Mouse (Mus musculus) hindbrain, embryonic 11.5 days (tissue): ENCODE data around the gene Nup98. TPM values are rescaled to one million over a fixed set of nuclear protein-coding genes. Genes with fewer than 3 reads are reported as not detected.

Source experiments
- ATAC-seq: fragments of 200-750 bp; cut with Nextera tagmentation; 2 replicates; pipeline ENCODE4 v1.8.0; 2017; ENCODE audit warnings: mild to moderate bottlenecking, moderate TSS enrichment, moderate library complexity; ENCODE audit not compliant: low FRiP score
- DNase-seq: peaks from one replicate; pipeline ENCODE4 v3.0.0-alpha.2; 2015; ENCODE audit warnings: low spot score
- H3K27ac ChIP-seq: fragments of 300-500 bp; sonication (generic); 2 replicates; pipeline ENCODE4 v1.5.1; 2014; ENCODE audit warnings: mild to moderate bottlenecking, low read depth, low read length
- H3K27me3 ChIP-seq: fragments of 300-500 bp; sonication (generic); 2 replicates; pipeline ENCODE4 v1.6.1; 2014; ENCODE audit warnings: mild to moderate bottlenecking, low read length, moderate library complexity, mixed read lengths; ENCODE audit not compliant: control insufficient read depth, insufficient read depth
- H3K36me3 ChIP-seq: fragments of 300-500 bp; sonication (generic); 2 replicates; pipeline ENCODE4 v1.6.1; 2014; ENCODE audit warnings: mild to moderate bottlenecking, low read length, moderate library complexity, mixed read lengths; ENCODE audit not compliant: control insufficient read depth, insufficient read depth
- H3K4me1 ChIP-seq: fragments of 300-500 bp; sonication (generic); replicated peaks from 2 replicates; pipeline ENCODE4 v1.6.1; 2014; ENCODE audit warnings: low read length, mixed read lengths; ENCODE audit not compliant: control insufficient read depth, insufficient read depth
- H3K4me2 ChIP-seq: fragments of 300-500 bp; sonication (generic); replicated peaks from 2 replicates; pipeline ENCODE4 v1.6.1; 2014; ENCODE audit warnings: mild to moderate bottlenecking, low read depth, low read length
- H3K4me3 ChIP-seq: fragments of 300-500 bp; sonication (generic); 2 replicates; pipeline ENCODE4 v1.5.1; 2014; ENCODE audit warnings: low read depth, low read length
- H3K9ac ChIP-seq: fragments of 300-500 bp; sonication (generic); 2 replicates; pipeline ENCODE4 v1.6.1; 2014; ENCODE audit warnings: low read depth, low read length
- H3K9me3 ChIP-seq: fragments of 300-500 bp; sonication (generic); 2 replicates; pipeline ENCODE4 v1.6.1; 2016; ENCODE audit warnings: low read length; ENCODE audit not compliant: control insufficient read depth
- WGBS: fragments of 180-500 bp; shearing (Covaris S2); extraction: QIAGEN DNeasy Blood & Tissue Kit; methylation state at CpG from one replicate; pipeline ENCODE4 v1.1.7; 2014; 5-methylcytosine and 5-hydroxymethylcytosine counted together
- polyA plus RNA-seq: library from polyadenylated mRNA; unstranded; fragments of >200 nt; fragmentation: Nextera tagmentation; extraction: Ambion mirVana; gene quantifications from 2 replicates; pipeline ENCODE4 v1.2.1, GENCODE M21; 2014

Gene Nup98
- polyA plus RNA-seq, 1 experiment from 2014 or later = 42.1 TPM

GRCm38 (mm10) chr7:102082816-102083215, 127.2 kb downstream of the Nup98 start, which contains the start of gene Trpc2:
Trpc2 (plus strand) TSS chr7:102083116.
- ATAC-seq (no peak), DNase-seq (no peak)
- H3K36me3 ChIP-seq = peaks cover 6% of the 10 kb centered on the region; the same call in 1 of the 2 replicates
- no peaks in the 10 kb centered on the region for H3K4me1 ChIP-seq
- WGBS = 85% methylated on average over 5 of the region's 5 CpGs
- no peak within 1 kb of the TSS for H3K9ac ChIP-seq
- no peaks in the 10 kb centered on the region for H3K27me3 ChIP-seq
- H3K4me3 ChIP-seq = no peak within 1 kb of the TSS
- H3K27ac ChIP-seq = no peak within 1 kb of the TSS
- no peaks in the 10 kb centered on the region for H3K9me3 ChIP-seq
- no peak within 1 kb of the TSS for H3K4me2 ChIP-seq

- H3K36me3 ChIP-seq = peaks cover 6% of the 10 kb centered on the region; the same call in 1 of the 2 replicates
- H3K9me3 ChIP-seq = no peaks in the 10 kb centered on the region
- H3K4me3 ChIP-seq = no peak overlapping the region
- H3K4me2 ChIP-seq = no peak overlapping the region
- no peak overlapping the region for H3K27ac ChIP-seq
- no peak overlapping the region for H3K9ac ChIP-seq
- DNase-seq (no peak), ATAC-seq (no peak)
- H3K4me1 ChIP-seq = no peaks in the 10 kb centered on the region
- over 99% methylated on average over 5 of the region's 5 CpGs for WGBS
- no peaks in the 10 kb centered on the region for H3K27me3 ChIP-seq
Measured at GRCm38 (mm10) chr7:102081784-102082183, 128.2 kb downstream of the Nup98 start.

DNA sequence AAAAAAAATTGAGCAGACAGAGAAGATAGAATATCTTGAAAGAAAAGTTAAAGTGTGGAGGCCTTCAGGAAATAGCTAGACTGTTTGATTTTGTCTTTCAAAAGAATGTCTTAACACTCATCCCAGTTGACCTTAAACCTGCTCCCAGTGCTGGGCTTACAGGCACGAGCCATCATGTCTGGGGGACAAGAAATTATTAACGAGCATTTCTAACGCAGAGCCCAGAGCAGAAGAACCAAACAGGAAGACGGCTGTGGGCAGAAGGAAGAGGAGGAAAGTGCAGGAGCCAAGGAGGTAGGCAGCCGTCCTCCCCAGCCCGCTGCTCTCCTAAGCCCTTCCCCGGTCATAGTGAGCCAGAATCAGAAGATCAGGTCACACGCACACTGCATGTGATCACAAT, 129.7 kb downstream of the Nup98 start:
- Histone ChIP-seq H3K36me3 (peaks cover 6% of the 10 kb centered on the region; the same call in 1 of the 2 replicates), H3K9me3 (no peaks in the 10 kb centered on the region), H3K4me1 (no peaks in the 10 kb centered on the region), H3K27ac (no peak overlapping the region), H3K4me2 (no peak overlapping the region), H3K4me3 (no peak overlapping the region), H3K9ac (no peak overlapping the region), H3K27me3 (no peaks in the 10 kb centered on the region)
- 92% methylated on average over 8 of the region's 8 CpGs for WGBS
- ATAC-seq (no peak), DNase-seq (no peak)

GRCm38 (mm10) chr7:102078517-102078916, 131.5 kb downstream of the Nup98 start:
- Histone ChIP-seq H3K9ac (no peak overlapping the region), H3K27ac (no peak overlapping the region), H3K4me3 (no peak overlapping the region), H3K36me3 (peaks cover 10% of the 10 kb centered on the region; the same call in 1 of the 2 replicates), H3K4me2 (no peak overlapping the region), H3K9me3 (no peaks in the 10 kb centered on the region), H3K4me1 (no peaks in the 10 kb centered on the region), H3K27me3 (no peaks in the 10 kb centered on the region)
- 83% methylated on average over 7 of the region's 7 CpGs for WGBS
- DNase-seq (peak; percentile 32), ATAC-seq (no peak)

GRCm38 (mm10) chr7:102076714-102077296, 133.2 kb downstream of the Nup98 start:
- Histone ChIP-seq H3K27ac (no peak overlapping the region), H3K4me3 (no peak overlapping the region), H3K4me2 (no peak overlapping the region), H3K9me3 (no peaks in the 10 kb centered on the region), H3K9ac (no peak overlapping the region), H3K27me3 (no peaks in the 10 kb centered on the region), H3K36me3 (peaks cover 6% of the 10 kb centered on the region; the same call in 1 of the 2 replicates), H3K4me1 (no peaks in the 10 kb centered on the region)
- DNase-seq = peak; percentile 38
- no peak for ATAC-seq
- WGBS = 88% methylated on average over 7 of the region's 7 CpGs

Other genes starting within 250 kb of the Nup98 start
- 3.1 and 4.4 TPM in 2 replicates for gene Il18bp, start 191.5 kb downstream of the Nup98 start, polyA plus RNA-seq
- gene Rnf121, start 144.7 kb downstream of the Nup98 start, polyA plus RNA-seq = 27.1 and 29.8 TPM in 2 replicates
- 19.5 and 23.3 TPM in 2 replicates for gene Xndc1, start 144.7 kb downstream of the Nup98 start, polyA plus RNA-seq
- gene Xntrpc, start 144.5 kb downstream of the Nup98 start, polyA plus RNA-seq = 1.0 and 2.0 TPM in 2 replicates
- 0.28 and 0.42 TPM in 2 replicates for gene Trpc2, start 127.1 kb downstream of the Nup98 start, polyA plus RNA-seq
- gene Art1, start 108.4 kb downstream of the Nup98 start, polyA plus RNA-seq = 0.88 and 0.96 TPM in 2 replicates
- 2.2 and 2.3 TPM in 2 replicates for gene Art5, start 100.7 kb downstream of the Nup98 start, polyA plus RNA-seq
- not detected in 2 replicates for gene Chrna10, start 93.3 kb downstream of the Nup98 start, polyA plus RNA-seq
- gene Pgap2, start within 50 bp of the Nup98 start, polyA plus RNA-seq = 47.4 and 50.3 TPM in 2 replicates
- gene Rhog, start 45.9 kb upstream of the Nup98 start, polyA plus RNA-seq = 35.3 and 35.5 TPM in 2 replicates
- 9.3 and 10.3 TPM in 2 replicates for gene Stim1, start 57.6 kb upstream of the Nup98 start, polyA plus RNA-seq
- 189 and 213 TPM in 2 replicates for gene Rrm1, start 231.5 kb upstream of the Nup98 start, polyA plus RNA-seq